Mouse (Mus musculus) lung, embryonic 14.5 days (tissue): ENCODE data around the gene Optc. TPM values are rescaled to one million over a fixed set of nuclear protein-coding genes. Genes with fewer than 3 reads are reported as not detected.

ENCODE experiments used
- ATAC-seq: fragments of 200-750 bp; cut with Nextera tagmentation; 2 replicates; pipeline ENCODE4 v1.8.0; 2017; ENCODE audit warnings: mild to moderate bottlenecking, moderate TSS enrichment, moderate library complexity; ENCODE audit not compliant: insufficient read depth
- DNase-seq: peaks from one replicate; pipeline ENCODE4 v3.0.0-alpha.2; 2015
- H3K27ac ChIP-seq: fragments of 300-500 bp; sonication (generic); 2 replicates; pipeline ENCODE4 v1.5.1; 2014; ENCODE audit warnings: low read depth, mild to moderate bottlenecking, moderate library complexity
- H3K27me3 ChIP-seq: fragments of 300-500 bp; sonication (generic); 2 replicates; pipeline ENCODE4 v1.6.1; 2014; ENCODE audit warnings: low read length, control low read depth; ENCODE audit not compliant: insufficient read depth
- H3K36me3 ChIP-seq: fragments of 300-500 bp; sonication (generic); 2 replicates; pipeline ENCODE4 v1.6.1; 2014; ENCODE audit warnings: control low read depth; ENCODE audit not compliant: insufficient read depth
- H3K4me1 ChIP-seq: fragments of 300-500 bp; sonication (generic); 2 replicates; pipeline ENCODE4 v1.6.1; 2014; ENCODE audit warnings: antibody characterized with exemption, control low read depth; ENCODE audit not compliant: insufficient read depth
- H3K4me2 ChIP-seq: fragments of 300-500 bp; sonication (generic); 2 replicates; pipeline ENCODE4 v1.6.1; 2014; ENCODE audit warnings: mild to moderate bottlenecking
- H3K4me3 ChIP-seq: fragments of 300-500 bp; sonication (generic); 2 replicates; pipeline ENCODE4 v1.5.1; 2014; ENCODE audit warnings: low read depth, low read length
- H3K9ac ChIP-seq: fragments of 300-500 bp; sonication (generic); 2 replicates; pipeline ENCODE4 v1.6.1; 2014
- H3K9me3 ChIP-seq: fragments of 300-500 bp; sonication (generic); 2 replicates; pipeline ENCODE4 v1.6.1; 2016; ENCODE audit warnings: low read depth, low read length, control low read depth
- CTCF ChIP-seq: IDR thresholded peaks from 2 replicates; pipeline ENCODE4 v1.5.1; 2016; ENCODE audit warnings: antibody characterized with exemption, low read depth
- WGBS: fragments of 180-500 bp; shearing (Covaris S2); extraction: QIAGEN DNeasy Blood & Tissue Kit; methylation state at CpG from one replicate; pipeline ENCODE4 v1.1.7; 2014; 5-methylcytosine and 5-hydroxymethylcytosine counted together
- polyA plus RNA-seq: library from polyadenylated mRNA; unstranded; fragments of >200 nt; fragmentation: Nextera tagmentation; extraction: Ambion mirVana; gene quantifications from 2 replicates; pipeline ENCODE4 v1.2.1, GENCODE M21; 2014

Optc gene
- polyA plus RNA-seq, 1 experiment from 2014 or later = 1.0 TPM

GRCm38 (mm10) chr1:133941158-133941860 is 33.5 kb upstream of the Optc start:
- ATAC-seq (peak; percentile 91), DNase-seq (peak; percentile 76)
- peak overlapping the region; percentile 70 for H3K27ac ChIP-seq
- no peaks in the 10 kb centered on the region for H3K27me3 ChIP-seq
- no peaks in the 10 kb centered on the region for H3K36me3 ChIP-seq
- 35% methylated on average over 11 of the region's 11 CpGs for WGBS
- no peak for TF ChIP-seq CTCF
- H3K9ac ChIP-seq = no peak overlapping the region
- H3K4me1 ChIP-seq = peaks cover 11% of the 10 kb centered on the region
- no peak overlapping the region for H3K4me2 ChIP-seq
- no peak overlapping the region for H3K4me3 ChIP-seq
- H3K9me3 ChIP-seq = no peaks in the 10 kb centered on the region

GRCm38 (mm10) chr1:133940481-133941092 is 32.8 kb upstream of the Optc start:
- H3K9me3 ChIP-seq = no peaks in the 10 kb centered on the region
- DNase-seq (peak; percentile 44), ATAC-seq (no peak)
- TF ChIP-seq CTCF = no peak
- no peak overlapping the region for H3K4me2 ChIP-seq
- no peaks in the 10 kb centered on the region for H3K27me3 ChIP-seq
- no peak overlapping the region for H3K4me3 ChIP-seq
- H3K27ac ChIP-seq = peak overlapping the region; percentile 36; the same call in 1 of the 2 replicates
- WGBS = 73% methylated on average over 3 of the region's 3 CpGs
- peaks cover 11% of the 10 kb centered on the region for H3K4me1 ChIP-seq
- H3K36me3 ChIP-seq = no peaks in the 10 kb centered on the region
- no peak overlapping the region for H3K9ac ChIP-seq

GRCm38 (mm10) chr1:133939708-133940107 is 31.9 kb upstream of the Optc start:
- WGBS = 82% methylated on average over 8 of the region's 8 CpGs
- DNase-seq (no peak), ATAC-seq (no peak)
- Histone ChIP-seq H3K4me3 (no peak overlapping the region), H3K4me1 (peaks cover 11% of the 10 kb centered on the region), H3K4me2 (no peak overlapping the region), H3K9ac (no peak overlapping the region), H3K27me3 (no peaks in the 10 kb centered on the region), H3K36me3 (no peaks in the 10 kb centered on the region), H3K9me3 (no peaks in the 10 kb centered on the region), H3K27ac (no peak overlapping the region)
- TF ChIP-seq CTCF = no peak

- WGBS = 80% methylated on average over 3 of the region's 3 CpGs
- TF ChIP-seq CTCF = peak; percentile 55
- Histone ChIP-seq H3K9me3 (no peaks in the 10 kb centered on the region), H3K27ac (no peak overlapping the region), H3K27me3 (no peaks in the 10 kb centered on the region), H3K4me3 (no peak overlapping the region), H3K9ac (no peak overlapping the region), H3K36me3 (no peaks in the 10 kb centered on the region), H3K4me1 (peaks cover 6% of the 10 kb centered on the region; the same call in 1 of the 2 replicates), H3K4me2 (no peak overlapping the region)
- no peak for DNase-seq
- ATAC-seq = no peak
These were observed 28.4 kb upstream of the Optc start for GRCm38 (mm10) chr1:133936169-133936568.

- Histone ChIP-seq H3K4me1 (0 out of 2 replicates have a peak, but pooled peaks cover 6% of the 10 kb centered on the region), H3K9me3 (no peaks in the 10 kb centered on the region), H3K27me3 (no peaks in the 10 kb centered on the region), H3K4me2 (no peak overlapping the region), H3K27ac (no peak overlapping the region), H3K4me3 (no peak overlapping the region), H3K36me3 (no peaks in the 10 kb centered on the region), H3K9ac (no peak overlapping the region)
- DNase-seq = no peak
- WGBS = 73% methylated on average over 10 of the region's 10 CpGs
- ATAC-seq = no peak
- TF ChIP-seq CTCF = no peak
These were observed 26.7 kb upstream of the Optc start for GRCm38 (mm10) chr1:133934354-133934963.

- Histone ChIP-seq H3K27me3 (no peaks in the 10 kb centered on the region), H3K36me3 (no peaks in the 10 kb centered on the region), H3K9ac (no peak overlapping the region), H3K9me3 (no peaks in the 10 kb centered on the region), H3K4me1 (0 out of 2 replicates have a peak, but pooled peaks cover 6% of the 10 kb centered on the region), H3K4me3 (no peak overlapping the region), H3K4me2 (no peak overlapping the region), H3K27ac (no peak overlapping the region)
- DNase-seq (no peak), ATAC-seq (0 out of 2 replicates have a peak, but pooled peaks have one; percentile 34)
- TF ChIP-seq CTCF = no peak
- 49% methylated on average over 14 of the region's 14 CpGs for WGBS
These were observed 25.7 kb upstream of the Optc start for GRCm38 (mm10) chr1:133933301-133934195.
